Mouse (Mus musculus) liver, postnatal 0 days (tissue): Measurements from ENCODE around the gene Tmem91. TPM values are rescaled to one million over a fixed set of nuclear protein-coding genes. Genes with fewer than 3 reads are reported as not detected.

Experiments
- ATAC-seq: fragments of 200-750 bp; cut with Nextera tagmentation; 2 replicates; pipeline ENCODE4 v1.8.0; 2017; ENCODE audit warnings: mild to moderate bottlenecking, moderate library complexity
- DNase-seq: peaks from one replicate; pipeline ENCODE4 v3.0.0-alpha.2; 2016
- H3K27ac ChIP-seq: fragments of 300-500 bp; sonication (generic); 2 replicates; pipeline ENCODE4 v1.5.1; 2014; ENCODE audit warnings: antibody characterized with exemption, moderate library complexity, mild to moderate bottlenecking, low read depth
- H3K27me3 ChIP-seq: fragments of 300-500 bp; sonication (generic); 2 replicates; pipeline ENCODE4 v1.6.1; 2014; ENCODE audit warnings: low read length, control low read depth, mixed read lengths; ENCODE audit not compliant: insufficient read depth
- H3K36me3 ChIP-seq: fragments of 300-500 bp; sonication (generic); replicated peaks from 2 replicates; pipeline ENCODE4 v1.6.1; 2014; ENCODE audit warnings: mild to moderate bottlenecking, control low read depth, low read length, moderate library complexity, mixed read lengths; ENCODE audit not compliant: insufficient read depth
- H3K4me1 ChIP-seq: fragments of 300-500 bp; sonication (generic); 2 replicates; pipeline ENCODE4 v1.6.1; 2014; ENCODE audit warnings: antibody characterized with exemption, mild to moderate bottlenecking, control low read depth; ENCODE audit not compliant: insufficient read depth
- H3K4me2 ChIP-seq: fragments of 300-500 bp; sonication (generic); 2 replicates; pipeline ENCODE4 v1.6.1; 2014; ENCODE audit warnings: low read depth, mild to moderate bottlenecking, low read length, moderate library complexity, mixed read lengths
- H3K4me3 ChIP-seq: fragments of 300-500 bp; sonication (generic); 2 replicates; pipeline ENCODE4 v1.5.1; 2014; ENCODE audit warnings: low read depth, low read length
- H3K9ac ChIP-seq: fragments of 300-500 bp; sonication (generic); replicated peaks from 2 replicates; pipeline ENCODE4 v1.6.1; 2014; ENCODE audit warnings: mild to moderate bottlenecking, moderate library complexity
- H3K9me3 ChIP-seq: fragments of 300-500 bp; sonication (generic); 2 replicates; pipeline ENCODE4 v1.6.1; 2016; ENCODE audit warnings: mild to moderate bottlenecking, control low read depth, low read length, mixed read lengths
- CTCF ChIP-seq: sonication (generic); IDR thresholded peaks from 2 replicates; pipeline ENCODE4 v1.5.1; 2016; ENCODE audit warnings: antibody characterized with exemption, low read depth
- EP300 ChIP-seq: IDR thresholded peaks from 2 replicates; pipeline ENCODE4 v1.6.1; 2016; ENCODE audit warnings: antibody characterized with exemption, low read depth, mild to moderate bottlenecking
- WGBS: fragments of 180-500 bp; shearing (Covaris S2); extraction: QIAGEN DNeasy Blood & Tissue Kit; methylation state at CpG from one replicate; pipeline ENCODE4 v1.1.7; 2014; ENCODE audit not compliant: insufficient replicate concordance; 5-methylcytosine and 5-hydroxymethylcytosine counted together
- polyA plus RNA-seq: library from polyadenylated mRNA; unstranded; fragments of >200 nt; fragmentation: Nextera tagmentation; extraction: Ambion mirVana; gene quantifications from 2 replicates; pipeline ENCODE4 v1.2.1, GENCODE M21; 2015

Tmem91 gene
- polyA plus RNA-seq, 1 experiment from 2014 or later = 0.76 TPM

DNA sequence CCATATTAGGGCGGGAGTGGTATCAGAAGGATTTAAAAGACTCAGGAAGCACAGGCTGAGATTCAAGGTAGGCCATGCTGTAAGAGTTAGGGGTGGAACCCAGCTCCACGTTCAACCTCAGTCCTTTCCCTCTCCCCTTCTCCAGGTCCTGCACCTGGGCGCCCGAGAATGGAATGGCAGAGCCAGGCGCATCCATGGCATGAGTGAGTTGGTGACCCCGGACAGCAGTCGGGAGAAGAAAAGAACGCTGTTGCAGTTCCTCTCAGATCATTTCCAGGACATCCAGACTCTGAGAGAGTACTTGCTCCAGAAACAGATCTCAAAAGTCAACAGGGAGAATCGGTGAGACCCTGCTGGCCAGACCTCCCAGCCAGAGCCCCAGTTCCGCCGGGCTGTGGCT is 54.2 kb downstream of the Tmem91 start:
- Histone ChIP-seq H3K4me1 (peaks cover 5% of the 10 kb centered on the region; the same call in 1 of the 2 replicates), H3K27me3 (no peaks in the 10 kb centered on the region), H3K9me3 (no peaks in the 10 kb centered on the region), H3K4me3 (no peak overlapping the region), H3K9ac (no peak overlapping the region), H3K27ac (no peak overlapping the region), H3K36me3 (peaks cover 19% of the 10 kb centered on the region), H3K4me2 (no peak overlapping the region)
- 88% methylated on average over 11 of the region's 11 CpGs for WGBS
- ATAC-seq (no peak), DNase-seq (no peak)
- no peak for TF ChIP-seq CTCF
- no peak for TF ChIP-seq EP300

DNA sequence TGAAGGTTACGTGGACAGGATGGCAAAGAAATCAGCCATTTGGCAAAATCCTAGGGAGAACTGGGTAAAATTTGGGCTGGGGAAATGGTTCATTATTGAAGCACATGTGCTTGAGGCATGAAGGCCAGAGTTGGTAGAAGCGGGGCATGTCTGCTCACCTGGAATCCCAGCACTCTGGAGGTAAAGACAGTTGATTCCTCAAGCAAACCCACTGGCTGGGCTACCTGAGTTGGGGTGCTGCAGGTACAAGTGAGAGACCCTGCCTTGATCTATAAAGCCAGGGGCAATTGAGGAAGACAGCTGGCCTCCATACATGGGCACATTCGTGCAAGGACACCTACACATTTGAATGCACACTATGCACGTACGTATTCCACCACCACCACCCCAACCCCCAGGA is 54.9 kb downstream of the Tmem91 start:
- H3K27ac ChIP-seq = no peak overlapping the region
- H3K9ac ChIP-seq = no peak overlapping the region
- TF ChIP-seq EP300 (no peak), CTCF (no peak)
- no peaks in the 10 kb centered on the region for H3K9me3 ChIP-seq
- peak overlapping the region; percentile 70 for H3K4me2 ChIP-seq
- peak; percentile 8 for DNase-seq
- peaks cover 7% of the 10 kb centered on the region; the same call in 1 of the 2 replicates for H3K4me1 ChIP-seq
- H3K4me3 ChIP-seq = peak overlapping the region; percentile 61
- peaks cover 18% of the 10 kb centered on the region for H3K36me3 ChIP-seq
- 84% methylated on average over 5 of the region's 5 CpGs for whole genome bisulfite sequencing
- no peak for ATAC-seq
- no peaks in the 10 kb centered on the region for H3K27me3 ChIP-seq

DNA sequence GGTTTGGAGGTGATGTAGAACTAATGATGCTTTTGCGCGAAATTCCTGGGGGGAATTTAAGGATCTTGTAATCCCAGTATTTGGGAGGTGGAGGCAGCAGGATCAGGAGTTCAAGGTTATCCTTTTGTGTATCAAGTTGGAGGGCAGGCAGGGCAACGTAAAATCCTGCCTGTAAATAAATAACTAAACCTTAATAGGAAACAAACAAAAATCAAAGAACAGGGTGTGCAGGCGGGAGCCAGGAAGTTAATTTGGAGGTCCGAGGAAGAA is 55.3 kb downstream of the Tmem91 start:
- Histone ChIP-seq H3K27me3 (no peaks in the 10 kb centered on the region), H3K4me1 (peaks cover 7% of the 10 kb centered on the region; the same call in 1 of the 2 replicates), H3K9ac (peak overlapping the region; percentile 45; the same call in 1 of the 2 replicates), H3K27ac (no peak overlapping the region), H3K4me3 (peak overlapping the region; percentile 61), H3K9me3 (no peaks in the 10 kb centered on the region), H3K36me3 (peaks cover 15% of the 10 kb centered on the region), H3K4me2 (peak overlapping the region; percentile 70)
- DNase-seq = peak; percentile 14
- 21% methylated on average over 5 of the region's 5 CpGs for WGBS
- TF ChIP-seq EP300 = no peak
- TF ChIP-seq CTCF = no peak
- no peak for ATAC-seq

Other genes starting within 250 kb of the Tmem91 start
- 24.3 and 27.3 TPM in 2 replicates for gene Ceacam1, start 197.6 kb downstream of the Tmem91 start, polyA plus RNA-seq
- 0.08 TPM in 1 of 2 replicates, not detected in the other for gene Ceacam2, start 135.3 kb downstream of the Tmem91 start, polyA plus RNA-seq
- 0.20 TPM in 1 of 2 replicates, not detected in the other for gene Erich4, start 59.3 kb downstream of the Tmem91 start, polyA plus RNA-seq
- 12.2 and 13.7 TPM in 2 replicates for gene Dmac2, start 55.8 kb downstream of the Tmem91 start, polyA plus RNA-seq
- gene B3gnt8, start 48.5 kb downstream of the Tmem91 start, polyA plus RNA-seq = 3.7 and 4.1 TPM in 2 replicates
- 106 and 123 TPM in 2 replicates for gene Bckdha, start 16.2 kb downstream of the Tmem91 start, polyA plus RNA-seq
- gene Exosc5, start 16.0 kb downstream of the Tmem91 start, polyA plus RNA-seq = 44.5 and 49.2 TPM in 2 replicates
- gene B9d2, start 5.6 kb upstream of the Tmem91 start, polyA plus RNA-seq = 15.0 and 16.0 TPM in 2 replicates
- 5.1 and 6.1 TPM in 2 replicates for gene Tgfb1, start 11.8 kb upstream of the Tmem91 start, polyA plus RNA-seq
- gene Ccdc97, start 43.9 kb upstream of the Tmem91 start, polyA plus RNA-seq = 6.7 and 6.8 TPM in 2 replicates
- gene Hnrnpul1, start 79.6 kb upstream of the Tmem91 start, polyA plus RNA-seq = 21.4 and 22.6 TPM in 2 replicates
- 26.6 and 27.4 TPM in 2 replicates for gene Axl, start 113.5 kb upstream of the Tmem91 start, polyA plus RNA-seq
- 0.65 and 0.92 TPM in 2 replicates for gene Cyp2s1, start 141.7 kb upstream of the Tmem91 start, polyA plus RNA-seq
- gene Cyp2b10, start 222.5 kb upstream of the Tmem91 start, polyA plus RNA-seq = 3.4 and 5.8 TPM in 2 replicates